Mouse (Mus musculus) gastrocnemius, adult 2 months (tissue): ENCODE measurements around the gene Wnt2. TPM values are rescaled to one million over a fixed set of nuclear protein-coding genes. Genes with fewer than 3 reads are reported as not detected.

Experiments used
- DNase-seq: peaks from one replicate; pipeline ENCODE4 v3.0.0; 2022
- H3K27ac ChIP-seq: fragments of 200-600 bp; 2 replicates; pipeline ENCODE4 v1.8.1; 2022; ENCODE audit warnings: mild to moderate bottlenecking
- H3K4me3 ChIP-seq: fragments of 200-600 bp; 2 replicates; pipeline ENCODE4 v1.8.1; 2022; ENCODE audit warnings: mild to moderate bottlenecking, moderate library complexity
- CTCF ChIP-seq: fragments of 200-600 bp; IDR thresholded peaks from 2 replicates; pipeline ENCODE4 v1.8.1; 2022; ENCODE audit warnings: antibody characterized with exemption, mild to moderate bottlenecking, moderate library complexity
- intact Hi-C: fragments of 180-260 bp; cut with DNase I; formaldehyde crosslinking; loops from one replicate; pipeline ENCODE4 v1.15.1; 2025
- total RNA-seq, 2 experiments: library from RNA; stranded (reverse); gene quantifications; 2 replicates each; pipeline ENCODE4 v1.2.3; 2021

Wnt2 gene
- total RNA-seq, 2 experiments from 2014 or later = 0.31 to 0.59 TPM

DNA sequence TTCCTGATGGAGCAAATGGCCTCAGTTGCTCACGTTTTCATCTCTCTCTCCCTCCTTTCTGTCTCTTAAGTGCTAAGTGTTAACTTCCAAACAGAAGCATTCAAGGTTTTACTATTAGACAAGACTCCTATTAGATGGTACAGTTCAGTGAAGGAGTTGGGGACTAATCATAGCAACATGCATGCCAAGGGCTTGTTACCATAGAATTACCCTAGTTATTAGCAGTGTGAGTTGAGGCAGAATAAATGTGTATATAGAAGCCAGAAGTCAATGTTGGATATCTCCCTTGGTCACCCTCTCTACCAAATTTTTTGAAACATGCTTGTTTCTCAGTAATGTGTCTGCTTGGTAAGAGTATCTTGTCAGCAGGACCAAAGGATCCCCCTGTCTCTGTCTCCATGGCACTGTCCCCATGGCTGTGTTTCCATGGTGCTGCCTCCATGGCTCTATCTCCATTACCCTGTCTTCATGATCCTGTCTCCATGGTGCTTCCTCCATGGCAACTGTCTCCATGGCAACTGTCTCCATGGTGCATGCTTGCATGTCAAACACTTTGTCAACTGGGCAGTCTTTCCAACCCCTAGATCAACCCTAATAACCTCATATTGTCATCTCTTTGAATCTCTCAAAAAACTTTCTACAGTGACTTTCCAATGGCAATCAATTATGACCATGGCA, 61.8 kb downstream of the Wnt2 start:
- H3K27ac ChIP-seq = no peak overlapping the region
- intact Hi-C loops = no loop called here
- DNase-seq = no peak
- H3K4me3 ChIP-seq = no peak overlapping the region
- no peak for TF ChIP-seq CTCF

DNA sequence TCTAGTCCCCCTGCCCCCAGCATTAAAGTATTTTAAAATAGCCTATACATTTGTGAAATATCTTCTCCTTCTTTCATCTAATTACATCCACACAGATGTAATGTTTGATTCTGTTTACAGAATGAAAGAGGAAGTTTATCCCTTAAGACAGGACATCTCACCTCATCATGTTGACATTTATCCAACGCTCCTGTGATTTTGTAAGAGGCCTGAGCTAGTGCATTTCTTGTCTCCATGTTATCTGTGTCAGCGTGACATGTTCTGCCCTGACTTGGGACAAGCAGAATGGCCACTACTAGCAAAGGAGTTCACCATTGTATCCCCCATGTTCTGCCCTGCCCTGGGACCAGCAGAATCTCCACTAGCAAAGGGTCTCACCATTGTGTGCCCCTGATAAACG, 66.9 kb downstream of the Wnt2 start:
- TF ChIP-seq CTCF = no peak
- no peak for DNase-seq
- intact Hi-C loops = no loop called here
- no peak overlapping the region for H3K4me3 ChIP-seq
- H3K27ac ChIP-seq = no peak overlapping the region

DNA sequence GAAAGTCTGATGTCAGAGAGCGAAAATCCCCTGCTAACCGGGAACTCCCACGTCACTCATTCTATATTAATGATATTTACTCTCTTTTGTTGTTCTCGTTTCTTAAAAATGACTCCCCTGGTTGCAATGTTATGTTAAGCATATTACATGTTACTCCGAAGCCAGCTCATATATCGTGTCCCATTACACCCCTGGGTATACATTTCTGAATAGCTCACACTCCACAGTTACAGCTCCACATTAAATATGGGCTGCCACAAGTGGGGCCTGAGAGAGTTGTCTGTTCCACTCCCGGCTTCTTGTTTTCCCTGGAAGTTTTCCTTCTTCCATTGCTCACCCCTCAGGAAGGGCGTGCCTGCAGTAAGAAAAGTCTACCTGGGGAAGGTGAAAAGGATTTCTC, 78.6 kb downstream of the Wnt2 start:
- Histone ChIP-seq H3K27ac (no peak overlapping the region), H3K4me3 (no peak overlapping the region)
- intact Hi-C loops = no loop called here
- no peak for TF ChIP-seq CTCF
- no peak for DNase-seq

GRCm38 (mm10) chr6:17949103-17949502, 81.3 kb downstream of the Wnt2 start:
- Histone ChIP-seq H3K4me3 (no peak overlapping the region), H3K27ac (no peak overlapping the region)
- DNase-seq = no peak
- intact Hi-C loops = no loop called here
- no peak for TF ChIP-seq CTCF

- intact Hi-C loops = no loop called here
- Histone ChIP-seq H3K27ac (no peak overlapping the region), H3K4me3 (no peak overlapping the region)
- TF ChIP-seq CTCF = no peak
- no peak for DNase-seq
These were observed 83.1 kb downstream of the Wnt2 start for GRCm38 (mm10) chr6:17947130-17947831.

DNA sequence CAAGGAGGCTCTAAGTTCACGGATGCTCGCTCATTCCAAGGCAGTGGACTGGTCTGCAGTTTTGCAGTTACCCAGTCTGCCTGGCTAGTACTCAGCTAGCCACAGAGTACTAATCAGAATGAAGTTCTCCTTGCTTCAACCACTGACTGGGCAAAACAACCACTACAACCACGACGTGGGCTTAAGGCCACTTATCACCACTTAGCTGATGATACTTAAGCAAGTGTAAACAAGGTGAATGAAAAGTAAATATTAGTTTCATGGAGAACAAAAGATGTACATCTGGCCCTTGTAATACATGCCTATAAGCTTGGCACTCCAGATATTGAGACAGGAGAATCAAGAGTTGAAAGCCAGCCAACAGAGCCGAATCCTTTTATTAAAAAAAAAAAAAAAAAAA, 83.9 kb downstream of the Wnt2 start:
- DNase-seq = no peak
- intact Hi-C loops = no loop called here
- no peak for TF ChIP-seq CTCF
- Histone ChIP-seq H3K27ac (no peak overlapping the region), H3K4me3 (no peak overlapping the region)

DNA sequence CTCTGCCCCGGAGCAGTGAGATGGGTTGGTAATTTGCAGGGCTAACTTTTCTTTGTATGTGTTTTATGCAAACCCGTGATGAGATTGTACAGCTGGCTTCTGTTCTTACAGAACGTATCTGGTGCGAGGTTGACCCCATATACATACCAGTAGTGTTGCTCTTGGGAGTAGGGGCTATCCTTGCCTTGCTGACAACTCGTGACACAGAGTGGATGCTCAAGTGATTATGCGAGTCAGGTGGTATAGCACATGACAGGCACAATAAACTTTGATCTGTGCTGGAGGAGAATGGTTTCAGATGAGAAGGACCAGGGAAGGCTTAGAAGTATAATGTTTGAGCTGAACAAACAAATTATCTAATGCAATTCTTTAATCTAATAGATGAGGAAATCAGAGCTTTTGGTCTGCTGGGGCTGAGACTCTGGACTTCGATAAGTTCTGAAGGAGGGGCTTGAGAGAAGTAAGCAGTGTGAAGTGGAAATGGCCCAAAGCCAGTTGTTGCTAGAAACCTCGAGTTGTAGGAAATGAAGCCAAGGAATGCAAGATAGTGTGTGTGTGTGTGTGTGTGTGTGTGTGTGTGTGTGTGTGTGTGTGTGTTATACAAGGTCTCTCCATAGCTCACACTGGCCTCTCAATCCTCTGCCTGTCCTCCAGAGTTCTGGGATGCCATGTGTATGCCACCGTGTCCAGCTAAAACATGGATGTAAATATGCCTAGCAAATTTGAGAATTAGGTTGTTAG, 86.3 kb downstream of the Wnt2 start:
- Histone ChIP-seq H3K4me3 (no peak overlapping the region), H3K27ac (no peak overlapping the region)
- DNase-seq = no peak
- no peak for TF ChIP-seq CTCF
- intact Hi-C loops = no loop called here

DNA sequence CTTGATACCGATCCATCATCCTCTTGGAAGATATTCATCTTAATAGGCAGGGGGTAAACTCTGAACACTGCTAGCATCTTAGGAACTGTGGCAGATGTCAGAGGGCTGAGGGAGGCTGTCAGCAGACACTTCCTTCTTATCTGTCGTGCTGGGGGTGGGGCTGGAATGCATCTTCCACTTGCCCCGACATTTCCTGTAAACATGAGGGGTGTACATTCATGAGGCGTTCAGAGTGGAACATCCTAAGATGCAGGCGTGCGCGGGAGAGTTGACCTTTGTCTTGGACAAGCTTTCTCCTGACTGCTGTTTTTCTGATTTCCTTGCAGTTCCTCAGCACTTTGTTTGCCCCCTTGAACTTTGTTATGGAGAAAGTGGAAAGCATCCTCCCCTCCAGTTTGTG, 88.0 kb downstream of the Wnt2 start:
- intact Hi-C loops = no loop called here
- no peak overlapping the region for H3K4me3 ChIP-seq
- no peak overlapping the region for H3K27ac ChIP-seq
- no peak for DNase-seq
- no peak for TF ChIP-seq CTCF

DNA sequence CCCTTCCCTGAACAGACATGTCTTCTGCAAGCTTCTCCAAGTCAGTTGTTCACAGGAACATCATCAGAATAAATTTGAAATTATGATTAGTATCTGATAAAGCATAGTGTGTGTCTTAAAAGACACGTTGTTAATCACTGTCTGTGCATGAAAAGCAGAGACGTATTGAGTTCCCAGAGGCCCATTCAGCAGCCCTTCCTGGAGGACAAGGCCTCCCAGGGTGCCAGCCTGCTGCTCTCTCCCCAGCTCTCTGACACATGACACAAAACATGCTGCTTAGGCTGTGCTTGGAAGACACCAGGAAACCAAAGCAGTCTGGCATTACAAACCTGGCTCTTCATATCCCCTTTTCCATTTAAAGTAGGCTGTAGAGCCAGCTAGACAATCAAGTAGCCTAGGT, 88.5 kb downstream of the Wnt2 start:
- DNase-seq = no peak
- no peak overlapping the region for H3K27ac ChIP-seq
- intact Hi-C loops = no loop called here
- TF ChIP-seq CTCF = no peak
- H3K4me3 ChIP-seq = no peak overlapping the region

Other genes with a start within 250 kb of the Wnt2 start
- not detected for gene Asz1, start 78.5 kb upstream of the Wnt2 start, total RNA-seq
- gene Cftr, start 140.1 kb upstream of the Wnt2 start, total RNA-seq = not detected